8 mouse cellular contexts compared by ENCODE assay signal in genomic region chr19:47918455-47919101, GRCm38 (mm10). TPM values are rescaled to one million over a fixed set of nuclear protein-coding genes. Genes with fewer than 3 reads are reported as not detected.
DNase-seq lines count a peak whose midpoint lies in the region; ATAC-seq lines count a peak whose summit lies in the region.

No protein-coding gene starts in this region.

- peak overlapping the region; percentile 86 for H3K4me2 ChIP-seq in hindbrain, embryonic 15.5 days
- H3K4me2 ChIP-seq in stomach, embryonic 14.5 days (replicated peaks; ENCODE audit: low read depth, low read length) = peak overlapping the region; percentile 81

- ATAC-seq in hindbrain, embryonic 15.5 days (ENCODE audit: low FRiP score, low read depth) = peak; percentile 59
- peak; percentile 20 for ATAC-seq in stomach, embryonic 14.5 days (ENCODE audit: insufficient number of reproducible peaks, insufficient read depth, low FRiP score, low read depth)

- peak overlapping the region; percentile 63 for H3K9ac ChIP-seq in hindbrain, embryonic 15.5 days
- peak overlapping the region; percentile 77 for H3K9ac ChIP-seq in stomach, embryonic 14.5 days (replicated peaks; ENCODE audit: low read depth, low read length)

- H3K4me3 ChIP-seq in embryonic facial prominence, embryonic 10.5 days = peak overlapping the region; percentile 85
- peak overlapping the region; percentile 77 for H3K4me3 ChIP-seq in hindbrain, embryonic 15.5 days
- peak overlapping the region; percentile 88 for H3K4me3 ChIP-seq in stomach, embryonic 14.5 days (ENCODE audit: low read depth, low read length)

- WGBS in embryonic facial prominence, embryonic 10.5 days = under 1% methylated on average over 29 of the region's 29 CpGs
- WGBS in hindbrain, embryonic 15.5 days = under 1% methylated on average over 29 of the region's 29 CpGs
- WGBS in stomach, embryonic 14.5 days = under 1% methylated on average over 29 of the region's 29 CpGs

- peaks cover 29% of the 10 kb centered on the region for H3K4me1 ChIP-seq in embryonic facial prominence, embryonic 10.5 days
- H3K4me1 ChIP-seq in hindbrain, embryonic 15.5 days (replicated peaks) = peaks cover 24% of the 10 kb centered on the region
- peaks cover 18% of the 10 kb centered on the region for H3K4me1 ChIP-seq in stomach, embryonic 14.5 days (ENCODE audit: control insufficient read depth, insufficient read depth, low read length)

- DNase-seq in thymus, adult 18-20 months = peak; percentile 32 to 54
- no peak for DNase-seq in thymus, postnatal 4 days
- no peak for DNase-seq in embryonic facial prominence, embryonic 10.5 days (ENCODE audit: low spot score)
- DNase-seq in lung, postnatal 14 days = peak; percentile 39
- no peak for DNase-seq in yolk sac, embryonic 10.5 days (ENCODE audit: low spot score)
- no peak for DNase-seq in urinary bladder, postnatal 25 days (ENCODE audit: low spot score)

- no peaks in the 10 kb centered on the region for H3K9me3 ChIP-seq in embryonic facial prominence, embryonic 10.5 days
- H3K9me3 ChIP-seq in hindbrain, embryonic 15.5 days = no peaks in the 10 kb centered on the region
- H3K9me3 ChIP-seq in stomach, embryonic 14.5 days (ENCODE audit: control insufficient read depth, low read depth, low read length) = no peaks in the 10 kb centered on the region

- H3K27me3 ChIP-seq in embryonic facial prominence, embryonic 10.5 days (replicated peaks; ENCODE audit: low read depth, poor library complexity, severe bottlenecking) = no peaks in the 10 kb centered on the region
- H3K27me3 ChIP-seq in hindbrain, embryonic 15.5 days = no peaks in the 10 kb centered on the region
- no peaks in the 10 kb centered on the region for H3K27me3 ChIP-seq in stomach, embryonic 14.5 days (ENCODE audit: control insufficient read depth, insufficient read depth, low read length)

- H3K27ac ChIP-seq in embryonic facial prominence, embryonic 10.5 days (replicated peaks) = peak overlapping the region; percentile 97
- H3K27ac ChIP-seq in hindbrain, embryonic 15.5 days (replicated peaks) = peak overlapping the region; percentile 79
- H3K27ac ChIP-seq in stomach, embryonic 14.5 days (ENCODE audit: low read length) = peak overlapping the region; percentile 94

- 0 out of 2 replicates have a peak, but pooled peaks cover 7% of the 10 kb centered on the region for H3K36me3 ChIP-seq in embryonic facial prominence, embryonic 10.5 days (replicated peaks)
- no peaks in the 10 kb centered on the region for H3K36me3 ChIP-seq in hindbrain, embryonic 15.5 days
- H3K36me3 ChIP-seq in stomach, embryonic 14.5 days (ENCODE audit: control insufficient read depth, insufficient read depth, low read length) = no peaks in the 10 kb centered on the region

RNA-seq across cellular contexts. Expression of gene Cfap43, which starts 0.5 kb away (rescaled TPM):
- polyA plus RNA-seq in embryonic facial prominence, embryonic 10.5 days (2016; fragmentation: Nextera tagmentation; extraction: Ambion mirVana) = 0.02 and 0.08 TPM in 2 replicates
- polyA plus RNA-seq in hindbrain, embryonic 15.5 days (2015; fragmentation: Nextera tagmentation; extraction: Ambion mirVana) = 1.5 and 2.3 TPM in 2 replicates
- 0.21 and 0.97 TPM in 2 replicates for polyA plus RNA-seq in stomach, embryonic 14.5 days (2014; fragmentation: Nextera tagmentation; extraction: Ambion mirVana)

RNA-seq across cellular contexts. Expression of gene Itprip, which starts 0.5 kb away (rescaled TPM):
- polyA plus RNA-seq in embryonic facial prominence, embryonic 10.5 days (2016; fragmentation: Nextera tagmentation; extraction: Ambion mirVana) = 19.9 and 21.4 TPM in 2 replicates
- 5.9 and 6.3 TPM in 2 replicates for polyA plus RNA-seq in hindbrain, embryonic 15.5 days (2015; fragmentation: Nextera tagmentation; extraction: Ambion mirVana)
- polyA plus RNA-seq in stomach, embryonic 14.5 days (2014; fragmentation: Nextera tagmentation; extraction: Ambion mirVana) = 9.3 and 11.0 TPM in 2 replicates

RNA-seq across cellular contexts. Expression of gene Cfap58, which starts 18.9 kb away (rescaled TPM):
- not detected in 2 replicates for polyA plus RNA-seq in embryonic facial prominence, embryonic 10.5 days (2016; fragmentation: Nextera tagmentation; extraction: Ambion mirVana)
- polyA plus RNA-seq in hindbrain, embryonic 15.5 days (2015; fragmentation: Nextera tagmentation; extraction: Ambion mirVana) = 0.63 and 0.95 TPM in 2 replicates
- polyA plus RNA-seq in stomach, embryonic 14.5 days (2014; fragmentation: Nextera tagmentation; extraction: Ambion mirVana) = not detected in 2 replicates

RNA-seq across cellular contexts. Expression of gene Gsto2, which starts 53.2 kb away (rescaled TPM):
- polyA plus RNA-seq in embryonic facial prominence, embryonic 10.5 days (2016; fragmentation: Nextera tagmentation; extraction: Ambion mirVana) = 0.74 and 1.0 TPM in 2 replicates
- polyA plus RNA-seq in hindbrain, embryonic 15.5 days (2015; fragmentation: Nextera tagmentation; extraction: Ambion mirVana) = 1.2 TPM in 2 replicates
- 1.1 and 1.5 TPM in 2 replicates for polyA plus RNA-seq in stomach, embryonic 14.5 days (2014; fragmentation: Nextera tagmentation; extraction: Ambion mirVana)

Comparison
In these comparisons a context has a peak if more than half of its experiments do, and no peak if none do; other contexts are left out.
1. DNase-seq: peak in thymus, adult 18-20 months (2 of 2) and lung, postnatal 14 days (single experiment); none in thymus, postnatal 4 days (single experiment), embryonic facial prominence, embryonic 10.5 days (single experiment), yolk sac, embryonic 10.5 days (single experiment) and urinary bladder, postnatal 25 days (single experiment).
2. Peak in every context shown above with its lines, with median percentiles within 50 percentile points of each other: H3K27ac ChIP-seq and H3K4me3 ChIP-seq.